Mouse (Mus musculus) left cerebral cortex, postnatal 4 days (tissue): ENCODE data around the gene Gm49361. TPM values are rescaled to one million over a fixed set of nuclear protein-coding genes. Genes with fewer than 3 reads are reported as not detected.
A peak's percentile ranks its signal among the peaks of the same experiment; 100 is the strongest.
"Not testable (repeated sequence)": the region's sequence is repeated elsewhere in the genome, so short reads cannot be mapped to it uniquely, and the experiment has no call there.

Source experiments
- DNase-seq: peaks from one replicate; pipeline ENCODE4 v3.0.0-alpha.2; 2022
- intact Hi-C: fragments of 180-260 bp; cut with DNase I; formaldehyde crosslinking; loops from one replicate; pipeline ENCODE4 v1.15.1; 2025
- total RNA-seq, 2 experiments: library from RNA; stranded (reverse); gene quantifications; 2 replicates each; pipeline ENCODE4 v1.2.3; 2021

Gene Gm49361
- total RNA-seq, 2 experiments from 2014 or later = 1.0 TPM; not detected in 1

- intact Hi-C loops = loop anchor here (5.0 kb wide), 1 partner anchor 48 kb away; no protein-coding TSS in a partner anchor
- no peak for DNase-seq
These were observed 51.7 kb downstream of the Gm49361 start for GRCm38 (mm10) chr14:57694246-57694645.

- intact Hi-C loops = loop anchor here (5.0 kb wide), 1 partner anchor 50 kb away; no protein-coding TSS in a partner anchor
These were observed 53.3 kb downstream of the Gm49361 start for GRCm38 (mm10) chr14:57692517-57693130.

GRCm38 (mm10) chr14:57691316-57691715, 54.6 kb downstream of the Gm49361 start:
- intact Hi-C loops = loop anchor here (5.0 kb wide), 1 partner anchor 51 kb away; no protein-coding TSS in a partner anchor
- no peak for DNase-seq

More at GRCm38 (mm10) chr14:57692517-57693130, 53.3 kb downstream of the Gm49361 start:
- no peak for DNase-seq

- no peak for DNase-seq
- intact Hi-C loops = loop anchor here (5.0 kb wide), 1 partner anchor 52 kb away; no protein-coding TSS in a partner anchor
These were observed 55.2 kb downstream of the Gm49361 start for GRCm38 (mm10) chr14:57690681-57691080.

- not testable (repeated sequence) for DNase-seq
- intact Hi-C loops = loop anchor here (5.0 kb wide), 1 partner anchor 1424 kb away; no protein-coding TSS in a partner anchor
These were observed 57.8 kb downstream of the Gm49361 start for GRCm38 (mm10) chr14:57688066-57688465.

GRCm38 (mm10) chr14:57687441-57687840, 58.5 kb downstream of the Gm49361 start:
- DNase-seq = no peak
- intact Hi-C loops = loop anchor here (5.0 kb wide), 1 partner anchor 1425 kb away; no protein-coding TSS in a partner anchor

GRCm38 (mm10) chr14:57686647-57687046, 59.3 kb downstream of the Gm49361 start:
- intact Hi-C loops = loop anchor here (5.0 kb wide), 1 partner anchor 1426 kb away; no protein-coding TSS in a partner anchor

GRCm38 (mm10) chr14:57684579-57684978, 61.3 kb downstream of the Gm49361 start:
- DNase-seq = peak; percentile 70
- intact Hi-C loops = loop anchor here (5.0 kb wide), 1 partner anchor 228 kb away; no protein-coding TSS in a partner anchor

More at GRCm38 (mm10) chr14:57686647-57687046, 59.3 kb downstream of the Gm49361 start:
- DNase-seq = no peak

GRCm38 (mm10) chr14:57682751-57683150, 63.2 kb downstream of the Gm49361 start:
- no peak for DNase-seq
- intact Hi-C loops = loop anchor here (5.0 kb wide), 1 partner anchor 230 kb away; no protein-coding TSS in a partner anchor

GRCm38 (mm10) chr14:57679958-57680535, 65.9 kb downstream of the Gm49361 start:
- intact Hi-C loops = loop anchor here (5.0 kb wide), 1 partner anchor 232 kb away; no protein-coding TSS in a partner anchor

GRCm38 (mm10) chr14:57679523-57679922, 66.4 kb downstream of the Gm49361 start:
- intact Hi-C loops = no loop called here
- DNase-seq = no peak

More at GRCm38 (mm10) chr14:57679958-57680535, 65.9 kb downstream of the Gm49361 start:
- DNase-seq = peak; percentile 87

- no peak for DNase-seq
- intact Hi-C loops = no loop called here
These were observed 70.4 kb downstream of the Gm49361 start for GRCm38 (mm10) chr14:57675481-57675880.

- DNase-seq = no peak
- intact Hi-C loops = no loop called here
These were observed 80.3 kb downstream of the Gm49361 start for GRCm38 (mm10) chr14:57665628-57665950.

- intact Hi-C loops = no loop called here
- DNase-seq = peak; percentile 80
These were observed 80.9 kb downstream of the Gm49361 start, which contains the start of gene Xpo4 for GRCm38 (mm10) chr14:57664822-57665627. Gene Xpo4, minus strand, starts transcription at chr14:57665430.

GRCm38 (mm10) chr14:57664311-57664821, 81.5 kb downstream of the Gm49361 start:
- DNase-seq = peak; percentile 16

GRCm38 (mm10) chr14:57663630-57664029, 82.3 kb downstream of the Gm49361 start:
- no peak for DNase-seq
- intact Hi-C loops = no loop called here

More at GRCm38 (mm10) chr14:57664311-57664821, 81.5 kb downstream of the Gm49361 start:
- intact Hi-C loops = no loop called here

GRCm38 (mm10) chr14:57658301-57658700, 87.6 kb downstream of the Gm49361 start:
- intact Hi-C loops = no loop called here
- DNase-seq = no peak

GRCm38 (mm10) chr14:57657500-57657899, 88.4 kb downstream of the Gm49361 start:
- no peak for DNase-seq
- intact Hi-C loops = no loop called here

- intact Hi-C loops = not testable (repeated sequence)
These were observed 89.4 kb downstream of the Gm49361 start for GRCm38 (mm10) chr14:57656519-57656918.

GRCm38 (mm10) chr14:57649501-57649900, 96.4 kb downstream of the Gm49361 start:
- DNase-seq = no peak
- intact Hi-C loops = no loop called here

More at GRCm38 (mm10) chr14:57656519-57656918, 89.4 kb downstream of the Gm49361 start:
- not testable (repeated sequence) for DNase-seq
